Mouse (Mus musculus) neural tube, embryonic 11.5 days (tissue): ENCODE measurements around the gene Tada1. TPM values are rescaled to one million over a fixed set of nuclear protein-coding genes. Genes with fewer than 3 reads are reported as not detected.

Experiments
- ATAC-seq: fragments of 200-750 bp; cut with Nextera tagmentation; 2 replicates; pipeline ENCODE4 v1.8.0; 2017; ENCODE audit warnings: moderate number of reproducible peaks, mild to moderate bottlenecking, moderate TSS enrichment, moderate library complexity; ENCODE audit not compliant: insufficient read depth, low FRiP score, low TSS enrichment
- DNase-seq: peaks from one replicate; pipeline ENCODE4 v3.0.0-alpha.2; 2015; ENCODE audit warnings: low spot score
- H3K27ac ChIP-seq: fragments of 300-500 bp; sonication (generic); 2 replicates; pipeline ENCODE4 v1.5.1; 2014; ENCODE audit warnings: low read depth, mild to moderate bottlenecking, low read length
- H3K27me3 ChIP-seq: fragments of 300-500 bp; sonication (generic); 2 replicates; pipeline ENCODE4 v1.6.1; 2014; ENCODE audit warnings: mild to moderate bottlenecking, low read length, mixed read lengths; ENCODE audit not compliant: control insufficient read depth, insufficient read depth
- H3K36me3 ChIP-seq: fragments of 300-500 bp; sonication (generic); 2 replicates; pipeline ENCODE4 v1.6.1; 2014; ENCODE audit warnings: mild to moderate bottlenecking, low read length, moderate library complexity, mixed read lengths; ENCODE audit not compliant: control insufficient read depth, insufficient read depth
- H3K4me1 ChIP-seq: fragments of 300-500 bp; sonication (generic); 2 replicates; pipeline ENCODE4 v1.6.1; 2014; ENCODE audit warnings: low read length, mixed read lengths; ENCODE audit not compliant: control insufficient read depth, insufficient read depth
- H3K4me2 ChIP-seq: fragments of 300-500 bp; sonication (generic); 2 replicates; pipeline ENCODE4 v1.6.1; 2014; ENCODE audit warnings: low read depth, mild to moderate bottlenecking, moderate library complexity
- H3K4me3 ChIP-seq: fragments of 300-500 bp; sonication (generic); 2 replicates; pipeline ENCODE4 v1.5.1; 2014; ENCODE audit warnings: low read depth, low read length
- H3K9ac ChIP-seq: fragments of 300-500 bp; sonication (generic); 2 replicates; pipeline ENCODE4 v1.6.1; 2014; ENCODE audit warnings: mild to moderate bottlenecking, low read length
- H3K9me3 ChIP-seq: fragments of 300-500 bp; sonication (generic); 2 replicates; pipeline ENCODE4 v1.6.1; 2016; ENCODE audit warnings: low read length; ENCODE audit not compliant: control insufficient read depth
- WGBS: fragments of 180-500 bp; shearing (Covaris S2); extraction: QIAGEN DNeasy Blood & Tissue Kit; methylation state at CpG from one replicate; pipeline ENCODE4 v1.1.7; 2014; 5-methylcytosine and 5-hydroxymethylcytosine counted together
- polyA plus RNA-seq: library from polyadenylated mRNA; unstranded; fragments of >200 nt; fragmentation: Nextera tagmentation; extraction: Ambion mirVana; gene quantifications from 2 replicates; pipeline ENCODE4 v1.2.1, GENCODE M21; 2014

The Tada1 gene
- polyA plus RNA-seq, 1 experiment from 2014 or later = 74.0 TPM

- ATAC-seq (no peak), DNase-seq (no peak)
- no peaks in the 10 kb centered on the region; the same call in 1 of the 2 replicates for H3K4me1 ChIP-seq
- 91% methylated on average over 3 of the region's 3 CpGs for WGBS
- no peak overlapping the region for H3K9ac ChIP-seq
- H3K9me3 ChIP-seq = peaks cover 9% of the 10 kb centered on the region; the same call in 1 of the 2 replicates
- no peak overlapping the region for H3K27ac ChIP-seq
- no peaks in the 10 kb centered on the region for H3K27me3 ChIP-seq
- no peaks in the 10 kb centered on the region for H3K36me3 ChIP-seq
- H3K4me2 ChIP-seq = no peak overlapping the region
- H3K4me3 ChIP-seq = no peak overlapping the region
These were observed 33.4 kb downstream of the Tada1 start for GRCm38 (mm10) chr1:166412266-166412665.

- no peaks in the 10 kb centered on the region for H3K9me3 ChIP-seq
- H3K27ac ChIP-seq = no peak overlapping the region
- 70% methylated on average over 3 of the region's 3 CpGs for WGBS
- no peaks in the 10 kb centered on the region for H3K27me3 ChIP-seq
- no peak for DNase-seq
- no peaks in the 10 kb centered on the region for H3K4me1 ChIP-seq
- no peak overlapping the region for H3K4me3 ChIP-seq
- no peak for ATAC-seq
- no peak overlapping the region for H3K9ac ChIP-seq
- no peaks in the 10 kb centered on the region for H3K36me3 ChIP-seq
- H3K4me2 ChIP-seq = no peak overlapping the region
These were observed 50.2 kb downstream of the Tada1 start for GRCm38 (mm10) chr1:166429053-166429452.

DNA sequence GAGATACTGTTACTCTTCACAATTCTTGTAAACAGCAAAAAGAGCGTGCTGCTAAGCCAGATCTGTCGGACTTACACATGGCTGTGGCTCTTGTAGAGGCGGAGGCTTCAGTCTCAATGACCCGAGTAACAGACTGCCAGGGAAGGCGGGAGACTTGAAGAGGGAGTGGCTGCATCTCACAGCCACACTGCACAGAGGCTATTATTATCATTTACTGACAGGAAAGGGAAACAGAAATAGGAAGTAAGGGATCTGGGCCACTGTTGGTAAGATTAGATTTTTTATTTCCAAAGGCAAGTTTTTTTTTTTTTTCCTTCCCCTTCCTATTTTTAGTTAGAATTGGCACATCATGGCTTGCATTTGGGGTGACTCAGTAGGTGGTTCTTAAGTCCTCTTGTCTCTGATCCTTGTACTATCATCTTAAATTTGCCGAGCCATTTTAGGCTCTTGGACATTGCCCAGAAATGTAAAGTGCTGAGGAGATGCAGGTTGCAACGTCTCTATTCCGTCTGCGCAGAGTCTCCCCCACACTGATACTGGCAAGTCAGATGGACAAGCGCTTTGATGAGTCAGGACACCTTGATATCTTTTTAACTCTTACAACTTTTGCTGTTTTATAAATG is 51.0 kb downstream of the Tada1 start:
- no peak for ATAC-seq

DNA sequence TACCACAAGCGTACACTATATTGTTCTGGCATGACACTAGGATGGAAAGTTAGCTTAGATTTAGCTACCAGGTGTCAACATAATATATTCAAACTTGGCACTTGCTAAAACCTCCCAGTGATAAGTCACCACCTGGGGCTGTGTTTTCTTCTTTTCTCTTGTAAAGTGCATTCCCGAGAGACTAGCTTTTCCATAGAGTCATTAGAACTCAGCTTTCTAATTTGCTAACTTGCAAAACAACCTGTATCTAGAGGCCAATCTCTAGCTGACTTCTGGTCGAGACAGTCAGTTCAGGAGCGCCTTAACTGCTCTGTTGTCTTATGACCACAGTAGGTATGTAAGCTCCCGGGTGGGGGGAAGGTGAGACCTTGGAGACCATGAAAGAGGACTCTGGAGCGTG is 60.5 kb downstream of the Tada1 start:
- ATAC-seq = no peak
- Histone ChIP-seq H3K9me3 (no peaks in the 10 kb centered on the region), H3K9ac (no peak overlapping the region), H3K36me3 (no peaks in the 10 kb centered on the region), H3K27me3 (no peaks in the 10 kb centered on the region), H3K27ac (no peak overlapping the region), H3K4me2 (no peak overlapping the region), H3K4me3 (no peak overlapping the region), H3K4me1 (no peaks in the 10 kb centered on the region)
- 71% methylated on average over 6 of the region's 6 CpGs for WGBS
- no peak for DNase-seq

More for the DNA sequence above, 51.0 kb downstream of the Tada1 start:
- WGBS = 72% methylated on average over 10 of the region's 10 CpGs
- no peak overlapping the region for H3K9ac ChIP-seq
- H3K27ac ChIP-seq = no peak overlapping the region
- no peaks in the 10 kb centered on the region for H3K4me1 ChIP-seq
- H3K4me3 ChIP-seq = no peak overlapping the region
- DNase-seq = no peak
- H3K27me3 ChIP-seq = no peaks in the 10 kb centered on the region
- no peaks in the 10 kb centered on the region for H3K9me3 ChIP-seq
- H3K4me2 ChIP-seq = no peak overlapping the region
- H3K36me3 ChIP-seq = no peaks in the 10 kb centered on the region

DNA sequence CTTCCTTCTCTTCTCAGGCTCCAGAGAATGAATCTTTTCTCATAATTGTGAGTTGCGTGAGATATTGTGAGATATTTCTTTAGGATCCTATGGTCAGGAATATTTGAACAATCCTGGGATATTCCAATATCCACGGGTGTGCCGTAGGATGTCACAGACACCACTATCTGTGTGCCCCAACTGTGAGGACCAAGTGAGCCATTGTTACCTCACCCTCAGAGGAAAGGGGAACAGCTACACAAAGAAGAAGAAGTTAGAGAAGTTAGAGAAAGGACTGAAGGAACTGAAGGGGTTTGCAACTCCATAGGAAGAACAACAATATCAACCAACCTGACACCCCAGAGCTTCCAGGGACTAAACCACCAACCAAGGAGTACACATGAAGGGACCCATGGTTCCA is 63.1 kb downstream of the Tada1 start:
- H3K4me2 ChIP-seq = no peak overlapping the region
- ATAC-seq (no peak), DNase-seq (no peak)
- no peak overlapping the region for H3K9ac ChIP-seq
- H3K36me3 ChIP-seq = no peaks in the 10 kb centered on the region
- H3K9me3 ChIP-seq = no peaks in the 10 kb centered on the region
- WGBS = 98% methylated on average over 3 of the region's 3 CpGs
- H3K4me1 ChIP-seq = no peaks in the 10 kb centered on the region
- H3K4me3 ChIP-seq = no peak overlapping the region
- H3K27me3 ChIP-seq = no peaks in the 10 kb centered on the region
- H3K27ac ChIP-seq = no peak overlapping the region

Other genes starting within 250 kb of the Tada1 start
- gene Gpa33, start 248.9 kb upstream of the Tada1 start, polyA plus RNA-seq = 0.14 and 0.21 TPM in 2 replicates
- not detected in 2 replicates for gene Mael, start 140.3 kb upstream of the Tada1 start, polyA plus RNA-seq
- 4.6 and 5.1 TPM in 2 replicates for gene Ildr2, start 125.0 kb upstream of the Tada1 start, polyA plus RNA-seq
- 41.5 and 43.3 TPM in 2 replicates for gene Pogk, start 30.8 kb downstream of the Tada1 start, polyA plus RNA-seq
- gene Gm4846, start 118.5 kb downstream of the Tada1 start, polyA plus RNA-seq = not detected in 2 replicates